Mouse (Mus musculus) MEL (cell line): ENCODE data around the gene Tmem63a. TPM values are rescaled to one million over a fixed set of nuclear protein-coding genes. Genes with fewer than 3 reads are reported as not detected.

ENCODE experiments used
- DNase-seq: peaks from one replicate; pipeline ENCODE4 v3.0.0; 2011; ENCODE audit warnings: low read depth, low spot score
- H3K27ac ChIP-seq: 2 replicates; pipeline ENCODE4 v1.5.1; 2012; ENCODE audit warnings: low read depth, mild to moderate bottlenecking, control low read depth, low read length, moderate library complexity; ENCODE audit not compliant: control insufficient read depth
- H3K27me3 ChIP-seq, 2 experiments: fragments of 150-350 bp in 1 of 2; sonication (generic) in 1 of 2; 2 replicates each; pipeline ENCODE4 v1.6.1; 2012; ENCODE audit warnings: low read length in 2 of 2, mild to moderate bottlenecking in 2 of 2, improper control_type of control experiment in 1 of 2, moderate library complexity in 1 of 2; ENCODE audit not compliant: insufficient read depth in 2 of 2, control insufficient read depth in 1 of 2
- H3K36me3 ChIP-seq, 2 experiments: 2 replicates each; pipeline ENCODE4 v1.6.1; 2012 to 2014; ENCODE audit warnings: low read length in 2 of 2, improper control_type of control experiment in 1 of 2, inconsistent platforms in 1 of 2, mild to moderate bottlenecking in 1 of 2; ENCODE audit not compliant: insufficient read depth in 2 of 2, control insufficient read depth in 1 of 2
- H3K4me1 ChIP-seq, 2 experiments: fragments of 150-350 bp in 1 of 2; sonication (generic) in 1 of 2; 2 replicates each; pipeline ENCODE4 v1.6.1; 2012; ENCODE audit warnings: low read length in 2 of 2, improper control_type of control experiment in 1 of 2, mild to moderate bottlenecking in 1 of 2; ENCODE audit not compliant: insufficient read depth in 2 of 2, control insufficient read depth in 1 of 2
- H3K4me3 ChIP-seq, 2 experiments: fragments of 150-350 bp in 1 of 2; sonication (generic) in 1 of 2; 2 replicates each; pipeline ENCODE4 v1.5.1; 2012; ENCODE audit warnings: low read depth in 2 of 2, low read length in 2 of 2, mild to moderate bottlenecking in 2 of 2, moderate library complexity in 2 of 2, control low read depth in 1 of 2, improper control_type of control experiment in 1 of 2; ENCODE audit not compliant: control insufficient read depth in 1 of 2, insufficient read depth in 1 of 2
- H3K79me2 ChIP-seq: 2 replicates; pipeline ENCODE4 v1.6.1; 2012; ENCODE audit warnings: mild to moderate bottlenecking, low read length, moderate library complexity; ENCODE audit not compliant: control insufficient read depth, poor library complexity, insufficient read depth
- H3K9ac ChIP-seq: 2 replicates; pipeline ENCODE4 v1.6.1; 2012; ENCODE audit warnings: low read depth, mild to moderate bottlenecking, control low read depth, low read length, moderate library complexity; ENCODE audit not compliant: control insufficient read depth, poor library complexity, severe bottlenecking
- H3K9me3 ChIP-seq: fragments of 150-350 bp; sonication (generic); replicated peaks from 2 replicates; pipeline ENCODE4 v1.6.1; 2012; ENCODE audit warnings: mild to moderate bottlenecking, low read length, improper control_type of control experiment, moderate library complexity; ENCODE audit not compliant: insufficient read depth
- CHD2 ChIP-seq: IDR thresholded peaks from 2 replicates; pipeline ENCODE4 v1.6.1; 2011; ENCODE audit warnings: low read length, improper control_type of control experiment
- CTCF ChIP-seq, 3 experiments: IDR thresholded peaks in 2 of 3; conservative IDR thresholded peaks in 1 of 3; 2 replicates each; pipeline ENCODE4 v1.5.1; 2011 to 2012; ENCODE audit warnings: low read length in 3 of 3, low read depth in 2 of 3, mild to moderate bottlenecking in 2 of 3, improper control_type of control experiment in 1 of 3, inconsistent platforms in 1 of 3, mixed read lengths in 1 of 3, moderate library complexity in 1 of 3; ENCODE audit not compliant: control insufficient read depth in 1 of 3, insufficient read depth in 1 of 3, poor library complexity in 1 of 3, severe bottlenecking in 1 of 3
- E2F4 ChIP-seq: IDR thresholded peaks from 2 replicates; pipeline ENCODE4 v1.6.1; 2011; ENCODE audit warnings: low read depth, low read length, improper control_type of control experiment, borderline replicate concordance
- ETS1 ChIP-seq: IDR thresholded peaks from 2 replicates; pipeline ENCODE4 v1.6.1; 2012; ENCODE audit warnings: low read depth, mild to moderate bottlenecking, inconsistent platforms, low read length, improper control_type of control experiment, moderate library complexity
- HCFC1 ChIP-seq: IDR thresholded peaks from 2 replicates; pipeline ENCODE4 v1.6.1; 2012; ENCODE audit warnings: low read depth, mild to moderate bottlenecking, inconsistent platforms, low read length, improper control_type of control experiment, moderate library complexity
- MAZ ChIP-seq: IDR thresholded peaks from 2 replicates; pipeline ENCODE4 v1.6.1; 2012; ENCODE audit warnings: low read depth, mild to moderate bottlenecking, inconsistent platforms, low read length, improper control_type of control experiment
- MEF2A ChIP-seq: IDR thresholded peaks from 2 replicates; pipeline ENCODE4 v1.6.1; 2014; ENCODE audit warnings: low read depth, mild to moderate bottlenecking, inconsistent platforms, low read length, improper control_type of control experiment; ENCODE audit not compliant: poor library complexity, insufficient replicate concordance, severe bottlenecking; ENCODE audit errors: extremely low read depth
- MXI1 ChIP-seq: IDR thresholded peaks from 2 replicates; pipeline ENCODE4 v1.6.1; 2011; ENCODE audit warnings: mild to moderate bottlenecking, low read depth, low read length, improper control_type of control experiment
- MYC ChIP-seq: IDR thresholded peaks from 2 replicates; pipeline ENCODE4 v1.6.1; 2011; ENCODE audit warnings: low read depth, mild to moderate bottlenecking, low read length, improper control_type of control experiment, moderate library complexity
- NRF1 ChIP-seq: IDR thresholded peaks from 2 replicates; pipeline ENCODE4 v1.6.1; 2014; ENCODE audit warnings: low read depth, mild to moderate bottlenecking, inconsistent platforms, low read length, improper control_type of control experiment, moderate library complexity; ENCODE audit not compliant: poor library complexity, insufficient read depth, severe bottlenecking
- RCOR1 ChIP-seq: IDR thresholded peaks from 2 replicates; pipeline ENCODE4 v1.6.1; 2012; ENCODE audit warnings: low read depth, mild to moderate bottlenecking, inconsistent platforms, low read length, improper control_type of control experiment
- SIN3A ChIP-seq: IDR thresholded peaks from 2 replicates; pipeline ENCODE4 v1.6.1; 2012; ENCODE audit warnings: low read length, improper control_type of control experiment, inconsistent platforms
- SMC3 ChIP-seq: IDR thresholded peaks from 2 replicates; pipeline ENCODE4 v1.6.1; 2011; ENCODE audit warnings: low read depth, low read length, improper control_type of control experiment
- TAL1 ChIP-seq: IDR thresholded peaks from 2 replicates; pipeline ENCODE4 v1.6.1; 2012; ENCODE audit warnings: mild to moderate bottlenecking, inconsistent platforms, low read length, moderate library complexity, mixed read lengths
- TBP ChIP-seq: IDR thresholded peaks from 2 replicates; pipeline ENCODE4 v1.8.0; 2011; ENCODE audit warnings: low read depth, low read length, improper control_type of control experiment
- UBTF ChIP-seq: IDR thresholded peaks from 2 replicates; pipeline ENCODE4 v1.6.1; 2012; ENCODE audit warnings: low read depth, mild to moderate bottlenecking, inconsistent platforms, low read length, improper control_type of control experiment, moderate library complexity, borderline replicate concordance; ENCODE audit not compliant: insufficient read depth
- USF2 ChIP-seq, 2 experiments: IDR thresholded peaks; 2 replicates each; pipeline ENCODE4 v1.6.1; 2011 to 2012; ENCODE audit warnings: improper control_type of control experiment in 2 of 2, low read length in 2 of 2, borderline replicate concordance in 1 of 2, inconsistent platforms in 1 of 2, low read depth in 1 of 2, mild to moderate bottlenecking in 1 of 2; ENCODE audit not compliant: insufficient read depth in 1 of 2
- ZKSCAN1 ChIP-seq: IDR thresholded peaks from 2 replicates; pipeline ENCODE4 v1.6.1; 2012; ENCODE audit warnings: low read depth, mild to moderate bottlenecking, inconsistent platforms, low read length, improper control_type of control experiment, moderate library complexity
- ZMIZ1 ChIP-seq: IDR thresholded peaks from 2 replicates; pipeline ENCODE4 v1.6.1; 2012; ENCODE audit warnings: low read depth, mild to moderate bottlenecking, inconsistent platforms, low read length, improper control_type of control experiment, moderate library complexity
- ZNF384 ChIP-seq: IDR thresholded peaks from 2 replicates; pipeline ENCODE4 v1.6.1; 2012; ENCODE audit warnings: low read depth, mild to moderate bottlenecking, inconsistent platforms, low read length, improper control_type of control experiment
- polyA plus RNA-seq, 2 experiments: library from polyadenylated mRNA; stranded (reverse) in 1 of 2; unstranded in 1 of 2; fragments of >175 nt in 1 of 2; fragments of >200 nt in 1 of 2; gene quantifications; 2 replicates each; pipeline versions ENCODE4 v1.2.1 to v1.2.4; 2012; ENCODE audit warnings: low replicate concordance in 2 of 2, low read depth in 1 of 2; ENCODE audit not compliant: insufficient read length in 2 of 2, insufficient read depth in 1 of 2, missing spikeins in 1 of 2
- total RNA-seq: library from RNA; depleted of rRNA; stranded (reverse); fragments of 300-350 nt; gene quantifications from 2 replicates; pipeline ENCODE4 v1.2.3, GENCODE M21; 2012

Tmem63a gene
- total and polyA plus RNA-seq, 3 experiments: 7.7 to 12.8 TPM; not detected in 1

GRCm38 (mm10) chr1:181016045-181016444 lies 73.9 kb downstream of the Tmem63a start:
- Histone ChIP-seq H3K27me3 (peaks cover 2 to 6% of the 10 kb centered on the region in 2 experiments; a peak in 3 of 4 replicates), H3K79me2 (no peaks in the 10 kb centered on the region), H3K36me3 (no peaks in the 10 kb centered on the region), H3K9ac (no peak overlapping the region), H3K27ac (no peak overlapping the region), H3K4me3 (no peak overlapping the region), H3K4me1 (no peaks in the 10 kb centered on the region), H3K9me3 (no peaks in the 10 kb centered on the region)
- TF ChIP-seq SIN3A (no peak), SMC3 (no peak), USF2 (IDR thresholded peaks at IDR 0.05; ENCODE audit: borderline replicate concordance in 1 of 2, insufficient read depth in 1 of 2, low read depth in 1 of 2, low read length in 2 of 2) (no peak), UBTF (no peak), HCFC1 (no peak), TAL1 (no peak), CTCF (IDR thresholded peaks at IDR 0.05 in 2 of 3, conservative IDR thresholded peaks at IDR 0.05 in 1 of 3; ENCODE audit: control insufficient read depth in 1 of 3, insufficient read depth in 1 of 3, low read depth in 2 of 3, low read length in 3 of 3, poor library complexity in 1 of 3, severe bottlenecking in 1 of 3) (no peak), MEF2A (no peak), MAZ (no peak), ZNF384 (no peak), MYC (no peak), TBP (no peak), ZKSCAN1 (no peak), RCOR1 (no peak), NRF1 (no peak), CHD2 (no peak), ETS1 (no peak), ZMIZ1 (no peak), MXI1 (no peak)
- DNase-seq: no peak

- Histone ChIP-seq H3K27ac (no peak overlapping the region), H3K9ac (no peak overlapping the region), H3K79me2 (no peaks in the 10 kb centered on the region), H3K27me3 (peaks cover 2 to 5% of the 10 kb centered on the region in 2 experiments; a peak in 3 of 4 replicates), H3K9me3 (no peaks in the 10 kb centered on the region), H3K4me1 (no peaks in the 10 kb centered on the region), H3K36me3 (no peaks in the 10 kb centered on the region), H3K4me3 (peak overlapping the region; percentile 13 to 34)
- TF ChIP-seq MXI1 (peak; percentile 27; the same call in 1 of the 2 replicates), E2F4 (no peak)
- DNase-seq: peak; percentile 55
Observed at GRCm38 (mm10) chr1:181016532-181017131, 74.5 kb downstream of the Tmem63a start.
